Mouse (Mus musculus) small intestine, adult 2 months (tissue): ENCODE measurements at regions not wholly inside any gene's neighbourhood (a gene's known extent, or its start where the extent isn't known, plus 50 kb on each side); places are given as distances from the start of the nearest gene placed in this dataset.

ENCODE experiments used
- CTCF ChIP-seq: fragments of 200-500 bp; IDR thresholded peaks from 2 replicates; pipeline ENCODE4 v1.5.1; 2012; ENCODE audit warnings: low read depth, mild to moderate bottlenecking, control low read depth, inconsistent platforms, low read length, moderate library complexity, mixed read lengths; ENCODE audit not compliant: insufficient replicate concordance, insufficient read length; ENCODE audit errors: extremely low read depth
- POLR2A ChIP-seq: fragments of 200-500 bp; IDR thresholded peaks from 2 replicates; pipeline ENCODE4 v1.6.1; 2012; ENCODE audit warnings: low read depth, mild to moderate bottlenecking, control low read depth, inconsistent platforms, low read length, moderate library complexity

GRCm38 (mm10) chr9:116411067-116411466 lies 235.9 kb upstream of the Tgfbr2 start:
- TF ChIP-seq CTCF (no peak), POLR2A (no peak)
